In the genomic region with DNA sequence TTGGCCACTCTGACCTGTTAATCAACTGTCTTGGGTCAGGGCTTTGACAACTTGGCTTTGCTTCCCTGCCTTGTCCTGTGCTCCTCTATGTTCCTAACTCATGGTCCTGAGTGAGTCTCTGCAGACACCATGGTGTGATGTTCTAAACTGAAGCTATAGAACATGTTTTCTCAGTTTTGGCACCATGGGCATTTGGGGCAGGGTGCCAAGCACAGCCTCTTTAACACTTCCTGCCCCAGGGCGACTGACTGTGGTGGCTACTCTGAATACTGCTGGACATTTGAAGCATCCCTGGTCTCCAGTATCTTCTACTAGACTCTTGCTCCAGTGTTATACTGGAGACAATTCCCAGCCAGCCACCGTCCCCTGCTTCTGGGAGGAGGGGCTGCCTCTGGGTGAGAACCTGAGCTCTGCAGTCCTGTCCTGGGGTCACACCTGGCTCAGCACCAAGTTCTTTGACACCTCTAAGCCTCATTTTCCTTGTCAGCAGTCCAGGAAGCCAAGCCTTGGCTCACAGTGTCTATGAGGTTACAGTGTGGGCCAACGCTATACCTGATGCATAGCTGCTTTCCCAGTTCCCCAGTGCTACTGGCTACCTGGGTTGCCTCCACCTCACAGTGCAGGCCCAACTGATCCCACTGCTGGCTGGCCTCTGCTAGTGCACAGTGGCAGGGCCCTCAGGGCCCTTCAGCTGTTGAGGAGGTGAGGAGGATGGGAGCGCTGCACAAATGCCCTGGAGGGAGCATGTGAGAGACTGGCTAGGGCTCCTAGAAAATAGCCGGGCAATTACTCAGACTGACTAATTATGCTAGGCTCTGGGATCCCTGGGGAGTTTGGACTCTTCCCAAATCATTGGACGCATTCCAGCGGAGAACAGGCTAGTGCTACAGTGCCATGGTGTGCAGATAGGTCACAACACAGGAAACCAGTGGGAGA, we compare ENCODE assay signal across 10 mouse cellular contexts. TPM values are rescaled to one million over a fixed set of nuclear protein-coding genes. Genes with fewer than 3 reads are reported as not detected.
DNase-seq lines count a peak whose midpoint lies in the region; ATAC-seq and TF ChIP-seq lines count a peak whose summit lies in the region.
"Had no signal": no experiment of that assay in that cellular context is flagged by ENCODE, and none has a peak within 500 bp of the region (broad histone marks: within the 10 kb centered on the region; RNA-seq: fewer than 3 reads in every experiment).

No protein-coding gene starts in this region.

- H3K27me3 ChIP-seq in heart, embryonic 16.5 days (ENCODE audit: control insufficient read depth, insufficient read depth, low read length) = no peaks in the 10 kb centered on the region
- H3K27me3 ChIP-seq in midbrain, embryonic 12.5 days = no peaks in the 10 kb centered on the region
- H3K27me3 ChIP-seq in intestine, postnatal 0 days (replicated peaks; ENCODE audit: control insufficient read depth, insufficient read depth, low read length) = no peaks in the 10 kb centered on the region
- H3K27me3 ChIP-seq: heart, embryonic 13.5 days had no signal

- H3K9me3 ChIP-seq in heart, embryonic 16.5 days (replicated peaks; ENCODE audit: control insufficient read depth, low read length) = no peaks in the 10 kb centered on the region
- no peaks in the 10 kb centered on the region for H3K9me3 ChIP-seq in midbrain, embryonic 12.5 days
- no peaks in the 10 kb centered on the region for H3K9me3 ChIP-seq in intestine, postnatal 0 days (ENCODE audit: control insufficient read depth)
- H3K9me3 ChIP-seq: heart, embryonic 13.5 days had no signal

- H3K9ac ChIP-seq in heart, embryonic 16.5 days (ENCODE audit: low read length) = no peak overlapping the region
- H3K9ac ChIP-seq in midbrain, embryonic 12.5 days (replicated peaks) = no peak overlapping the region
- H3K9ac ChIP-seq in intestine, postnatal 0 days (ENCODE audit: low read depth, low read length) = no peak overlapping the region
- H3K9ac ChIP-seq: heart, embryonic 13.5 days had no signal

- H3K36me3 ChIP-seq in heart, embryonic 16.5 days (ENCODE audit: control insufficient read depth, insufficient read depth) = no peaks in the 10 kb centered on the region
- H3K36me3 ChIP-seq in midbrain, embryonic 12.5 days = no peaks in the 10 kb centered on the region
- H3K36me3 ChIP-seq in intestine, postnatal 0 days (ENCODE audit: control insufficient read depth, insufficient read depth) = no peaks in the 10 kb centered on the region
- H3K36me3 ChIP-seq: heart, embryonic 13.5 days had no signal

- H3K27ac ChIP-seq in heart, embryonic 16.5 days (ENCODE audit: low read length) = no peak overlapping the region
- H3K27ac ChIP-seq in midbrain, embryonic 12.5 days (replicated peaks) = no peak overlapping the region; the same call in 1 of the 2 replicates
- no peak overlapping the region for H3K27ac ChIP-seq in intestine, postnatal 0 days (ENCODE audit: low read depth, low read length)
- H3K27ac ChIP-seq: heart, embryonic 13.5 days had no signal

- WGBS in heart, embryonic 16.5 days = 43% methylated on average over 7 of the region's 7 CpGs
- 66% methylated on average over 7 of the region's 7 CpGs for WGBS in midbrain, embryonic 12.5 days
- WGBS in intestine, postnatal 0 days = 69% methylated on average over 7 of the region's 7 CpGs

- no peak for TF ChIP-seq CTCF in intestine, postnatal 0 days (IDR thresholded peaks at IDR 0.05; ENCODE audit: low read depth)

- H3K4me2 ChIP-seq in heart, embryonic 16.5 days (ENCODE audit: low read depth, low read length) = no peak overlapping the region
- no peak overlapping the region for H3K4me2 ChIP-seq in midbrain, embryonic 12.5 days (replicated peaks)
- no peak overlapping the region for H3K4me2 ChIP-seq in intestine, postnatal 0 days (replicated peaks; ENCODE audit: low read depth)
- H3K4me2 ChIP-seq: heart, embryonic 13.5 days had no signal

- no peak overlapping the region for H3K4me3 ChIP-seq in heart, embryonic 16.5 days (ENCODE audit: low read length)
- no peak overlapping the region for H3K4me3 ChIP-seq in midbrain, embryonic 12.5 days
- no peak overlapping the region for H3K4me3 ChIP-seq in intestine, postnatal 0 days (ENCODE audit: low read depth, low read length)
- H3K4me3 ChIP-seq: heart, embryonic 13.5 days had no signal

- peak; percentile 71 for DNase-seq in right cerebral cortex, postnatal 4 days
- DNase-seq in right cerebral cortex, postnatal 14 days = no peak
- peak; percentile 87 for DNase-seq in cerebellum, adult 9-10 months

- peaks cover 24% of the 10 kb centered on the region for H3K4me1 ChIP-seq in heart, embryonic 16.5 days (ENCODE audit: control insufficient read depth, insufficient read depth, low read length)
- H3K4me1 ChIP-seq in midbrain, embryonic 12.5 days = peaks cover 20% of the 10 kb centered on the region
- no peaks in the 10 kb centered on the region for H3K4me1 ChIP-seq in intestine, postnatal 0 days (replicated peaks; ENCODE audit: control insufficient read depth, insufficient read depth, low read length)

- ATAC-seq in heart, embryonic 16.5 days (replicated peaks; ENCODE audit: extremely low read depth, insufficient read depth, low FRiP score) = peak; percentile 47
- peak; percentile 47; the same call in 1 of the 2 replicates for ATAC-seq in midbrain, embryonic 12.5 days (ENCODE audit: low FRiP score, low read depth)
- ATAC-seq in granulocyte monocyte progenitor cell, adult 5-6 weeks (replicated peaks; ENCODE audit: poor library complexity, severe bottlenecking) = no peak
- ATAC-seq in megakaryocyte progenitor cell, adult 5-6 weeks (replicated peaks; ENCODE audit: poor library complexity) = no peak
- ATAC-seq in intestine, postnatal 0 days = no peak

RNA-seq across cellular contexts. Expression of a gene that starts 12.6 kb away (rescaled TPM):
- 47.4 and 48.3 TPM in 2 replicates for polyA plus RNA-seq in heart, embryonic 16.5 days (2015; fragmentation: Nextera tagmentation; extraction: Ambion mirVana)
- 108 and 120 TPM in 2 replicates for polyA plus RNA-seq in midbrain, embryonic 12.5 days (2016; fragmentation: Nextera tagmentation; extraction: Ambion mirVana)
- not detected in 2 replicates for total RNA-seq in granulocyte monocyte progenitor cell, adult 5-6 weeks (2014; fragmentation: Nextera tagmentation)
- 0.05 and 0.34 TPM in 2 replicates for total RNA-seq in granulocyte monocyte progenitor cell, adult 5-6 weeks (2017)
- not detected in 2 replicates for total RNA-seq in megakaryocyte progenitor cell, adult 5-6 weeks (2015)
- total RNA-seq in megakaryocyte progenitor cell, adult 5-6 weeks (2017) = 0.08 TPM in 1 of 2 replicates, not detected in the other
- polyA plus RNA-seq in intestine, postnatal 0 days (2015; fragmentation: Nextera tagmentation; extraction: Ambion mirVana) = 6.6 and 6.8 TPM in 2 replicates

RNA-seq across cellular contexts. Expression of a gene that starts 25.1 kb away (rescaled TPM):
- polyA plus RNA-seq in heart, embryonic 16.5 days (2015; fragmentation: Nextera tagmentation; extraction: Ambion mirVana) = 14.4 and 14.8 TPM in 2 replicates
- 18.3 and 22.1 TPM in 2 replicates for polyA plus RNA-seq in midbrain, embryonic 12.5 days (2016; fragmentation: Nextera tagmentation; extraction: Ambion mirVana)
- 17.8 and 17.9 TPM in 2 replicates for total RNA-seq in granulocyte monocyte progenitor cell, adult 5-6 weeks (2014; fragmentation: Nextera tagmentation)
- 10.4 and 29.2 TPM in 2 replicates for total RNA-seq in granulocyte monocyte progenitor cell, adult 5-6 weeks (2017)
- total RNA-seq in megakaryocyte progenitor cell, adult 5-6 weeks (2015) = 4.7 and 5.9 TPM in 2 replicates
- total RNA-seq in megakaryocyte progenitor cell, adult 5-6 weeks (2017) = 12.4 and 35.1 TPM in 2 replicates
- polyA plus RNA-seq in intestine, postnatal 0 days (2015; fragmentation: Nextera tagmentation; extraction: Ambion mirVana) = 23.5 and 24.4 TPM in 2 replicates

RNA-seq across cellular contexts. Expression of a gene that starts 34.4 kb away (rescaled TPM):
- polyA plus RNA-seq in heart, embryonic 16.5 days (2015; fragmentation: Nextera tagmentation; extraction: Ambion mirVana) = 68.1 and 72.6 TPM in 2 replicates
- polyA plus RNA-seq in midbrain, embryonic 12.5 days (2016; fragmentation: Nextera tagmentation; extraction: Ambion mirVana) = 126 TPM in 2 replicates
- 51.6 and 74.3 TPM in 2 replicates for total RNA-seq in granulocyte monocyte progenitor cell, adult 5-6 weeks (2014; fragmentation: Nextera tagmentation)
- total RNA-seq in granulocyte monocyte progenitor cell, adult 5-6 weeks (2017) = 98.3 and 98.8 TPM in 2 replicates
- 45.4 and 46.0 TPM in 2 replicates for total RNA-seq in megakaryocyte progenitor cell, adult 5-6 weeks (2015)
- total RNA-seq in megakaryocyte progenitor cell, adult 5-6 weeks (2017) = 113 and 115 TPM in 2 replicates
- 40.1 and 40.5 TPM in 2 replicates for polyA plus RNA-seq in intestine, postnatal 0 days (2015; fragmentation: Nextera tagmentation; extraction: Ambion mirVana)

RNA-seq across cellular contexts. Expression of a gene that starts 55.0 kb away (rescaled TPM):
- not detected in 2 replicates for polyA plus RNA-seq in heart, embryonic 16.5 days (2015; fragmentation: Nextera tagmentation; extraction: Ambion mirVana)
- 0.06 and 0.09 TPM in 2 replicates for polyA plus RNA-seq in midbrain, embryonic 12.5 days (2016; fragmentation: Nextera tagmentation; extraction: Ambion mirVana)
- total RNA-seq in granulocyte monocyte progenitor cell, adult 5-6 weeks (2014; fragmentation: Nextera tagmentation) = not detected in 2 replicates
- not detected in 2 replicates for total RNA-seq in granulocyte monocyte progenitor cell, adult 5-6 weeks (2017)
- not detected in 2 replicates for total RNA-seq in megakaryocyte progenitor cell, adult 5-6 weeks (2015)
- not detected in 2 replicates for total RNA-seq in megakaryocyte progenitor cell, adult 5-6 weeks (2017)
- not detected in 2 replicates for polyA plus RNA-seq in intestine, postnatal 0 days (2015; fragmentation: Nextera tagmentation; extraction: Ambion mirVana)
- polyA plus RNA-seq: liver, embryonic 16.5 days had no signal

Comparison
In these comparisons a context has a peak if more than half of its experiments do, and no peak if none do; other contexts are left out.
1. ATAC-seq: peak in heart, embryonic 16.5 days (single experiment) and midbrain, embryonic 12.5 days (single experiment); none in granulocyte monocyte progenitor cell, adult 5-6 weeks (single experiment), megakaryocyte progenitor cell, adult 5-6 weeks (single experiment) and intestine, postnatal 0 days (single experiment).